Mouse (Mus musculus) liver, adult 2 months (tissue): ENCODE results near the gene Smug1.

Experiments
- CTCF ChIP-seq: fragments of 200-500 bp; IDR thresholded peaks from 2 replicates; pipeline ENCODE4 v1.5.1; 2011; ENCODE audit warnings: low read depth, low read length, control low read depth
- POLR2A ChIP-seq: fragments of 200-500 bp; IDR thresholded peaks from 2 replicates; pipeline ENCODE4 v1.6.1; 2011; ENCODE audit warnings: low read length, control low read depth; ENCODE audit not compliant: insufficient read depth; ENCODE audit errors: extremely low read depth

- no peak for TF ChIP-seq CTCF
- TF ChIP-seq POLR2A, result no peak
Measured at GRCm38 (mm10) chr15:103147422-103147690, 19.5 kb downstream of the Smug1 start.
